Mouse (Mus musculus): ENCODE measurements around the gene Glra4. TPM values are rescaled to one million over a fixed set of nuclear protein-coding genes. Genes with fewer than 3 reads are reported as not detected.
"Not testable (repeated sequence)": the region's sequence is repeated elsewhere in the genome, so short reads cannot be mapped to it uniquely, and the experiment has no call there.

Gene Glra4
- polyA plus RNA-seq, 1 experiment from 2014 or later: not detected

GRCm38 (mm10) chrX:136742241-136742640 is 37.7 kb downstream of the Glra4 start:
- peak overlapping the region; percentile 80 for H3K27ac ChIP-seq (ENCODE audit: low read depth, low read length)
- peak overlapping the region; percentile 59 for H3K9ac ChIP-seq (ENCODE audit: low read length)
- no peaks in the 10 kb centered on the region for H3K36me3 ChIP-seq (ENCODE audit: control insufficient read depth, insufficient read depth, low read length)
- no peaks in the 10 kb centered on the region for H3K27me3 ChIP-seq (ENCODE audit: control insufficient read depth, insufficient read depth, low read length)
- H3K4me1 ChIP-seq (replicated peaks; ENCODE audit: control insufficient read depth, insufficient read depth, low read length): no peaks in the 10 kb centered on the region
- WGBS: 29% methylated on average over 10 of the region's 10 CpGs
- peak overlapping the region; percentile 43 for H3K4me2 ChIP-seq (ENCODE audit: low read depth, low read length, severe bottlenecking)
- H3K4me3 ChIP-seq (ENCODE audit: low read depth, low read length): peak overlapping the region; percentile 47
- ATAC-seq (replicated peaks; ENCODE audit: low FRiP score) (no peak), DNase-seq (ENCODE audit: low spot score) (no peak)
- H3K9me3 ChIP-seq (ENCODE audit: control insufficient read depth, low read length): no peaks in the 10 kb centered on the region

- WGBS: 29% methylated on average over 44 of the region's 46 CpGs
- peak; percentile 91 for DNase-seq (ENCODE audit: low spot score)
- Histone ChIP-seq H3K36me3 (ENCODE audit: control insufficient read depth, insufficient read depth, low read length) (no peaks in the 10 kb centered on the region), H3K9ac (ENCODE audit: low read length) (peak overlapping the region; percentile 59), H3K9me3 (ENCODE audit: control insufficient read depth, low read length) (no peaks in the 10 kb centered on the region), H3K27ac (ENCODE audit: low read depth, low read length) (peak overlapping the region; percentile 80), H3K4me1 (replicated peaks; ENCODE audit: control insufficient read depth, insufficient read depth, low read length) (no peaks in the 10 kb centered on the region), H3K4me2 (ENCODE audit: low read depth, low read length, severe bottlenecking) (peak overlapping the region; percentile 43), H3K4me3 (ENCODE audit: low read depth, low read length) (peak overlapping the region; percentile 47), H3K27me3 (ENCODE audit: control insufficient read depth, insufficient read depth, low read length) (no peaks in the 10 kb centered on the region)
- ATAC-seq (replicated peaks; ENCODE audit: low FRiP score): peak; percentile 53
Observed at GRCm38 (mm10) chrX:136741651-136742201, 38.2 kb downstream of the Glra4 start.

- H3K36me3 ChIP-seq (ENCODE audit: control insufficient read depth, insufficient read depth, low read length): no peaks in the 10 kb centered on the region
- peak overlapping the region; percentile 21; the same call in 1 of the 2 replicates for H3K4me2 ChIP-seq (ENCODE audit: low read depth, low read length, severe bottlenecking)
- WGBS: 23% methylated on average over 39 of the region's 39 CpGs
- no peaks in the 10 kb centered on the region for H3K27me3 ChIP-seq (ENCODE audit: control insufficient read depth, insufficient read depth, low read length)
- no peaks in the 10 kb centered on the region for H3K4me1 ChIP-seq (replicated peaks; ENCODE audit: control insufficient read depth, insufficient read depth, low read length)
- peak; percentile 93 for DNase-seq (ENCODE audit: low spot score)
- H3K27ac ChIP-seq (ENCODE audit: low read depth, low read length): peak overlapping the region; percentile 80
- H3K4me3 ChIP-seq (ENCODE audit: low read depth, low read length): peak overlapping the region; percentile 47
- no peaks in the 10 kb centered on the region for H3K9me3 ChIP-seq (ENCODE audit: control insufficient read depth, low read length)
- peak overlapping the region; percentile 71 for H3K9ac ChIP-seq (ENCODE audit: low read length)
- peak; percentile 98 for ATAC-seq (replicated peaks; ENCODE audit: low FRiP score)
Observed at GRCm38 (mm10) chrX:136740791-136741650, 38.9 kb downstream of the Glra4 start.

- H3K9ac ChIP-seq (ENCODE audit: low read length): peak overlapping the region; percentile 71
- no peak for ATAC-seq (replicated peaks; ENCODE audit: low FRiP score)
- H3K27ac ChIP-seq (ENCODE audit: low read depth, low read length): peak overlapping the region; percentile 66; the same call in 1 of the 2 replicates
- no peaks in the 10 kb centered on the region for H3K36me3 ChIP-seq (ENCODE audit: control insufficient read depth, insufficient read depth, low read length)
- 18% methylated on average over 15 of the region's 15 CpGs for WGBS
- no peaks in the 10 kb centered on the region for H3K4me1 ChIP-seq (replicated peaks; ENCODE audit: control insufficient read depth, insufficient read depth, low read length)
- H3K4me3 ChIP-seq (ENCODE audit: low read depth, low read length): peak overlapping the region; percentile 47
- H3K27me3 ChIP-seq (ENCODE audit: control insufficient read depth, insufficient read depth, low read length): no peaks in the 10 kb centered on the region
- peak; percentile 49 for DNase-seq (ENCODE audit: low spot score)
- H3K4me2 ChIP-seq (ENCODE audit: low read depth, low read length, severe bottlenecking): peak overlapping the region; percentile 37; the same call in 1 of the 2 replicates
- H3K9me3 ChIP-seq (ENCODE audit: control insufficient read depth, low read length): no peaks in the 10 kb centered on the region
Observed at GRCm38 (mm10) chrX:136740087-136740790, 39.7 kb downstream of the Glra4 start.

GRCm38 (mm10) chrX:136732016-136732415 is 47.9 kb downstream of the Glra4 start:
- 91% methylated on average over 4 of the region's 4 CpGs for WGBS
- Histone ChIP-seq H3K9ac (ENCODE audit: low read length) (no peak overlapping the region), H3K36me3 (ENCODE audit: control insufficient read depth, insufficient read depth, low read length) (no peaks in the 10 kb centered on the region), H3K27me3 (ENCODE audit: control insufficient read depth, insufficient read depth, low read length) (no peaks in the 10 kb centered on the region), H3K9me3 (ENCODE audit: control insufficient read depth, low read length) (no peaks in the 10 kb centered on the region), H3K27ac (ENCODE audit: low read depth, low read length) (no peak overlapping the region), H3K4me3 (ENCODE audit: low read depth, low read length) (no peak overlapping the region), H3K4me1 (replicated peaks; ENCODE audit: control insufficient read depth, insufficient read depth, low read length) (no peaks in the 10 kb centered on the region), H3K4me2 (ENCODE audit: low read depth, low read length, severe bottlenecking) (no peak overlapping the region)
- no peak for ATAC-seq (replicated peaks; ENCODE audit: low FRiP score)
- DNase-seq (ENCODE audit: low spot score): no peak

GRCm38 (mm10) chrX:136714742-136715474 is 65.0 kb downstream of the Glra4 start:
- not testable (repeated sequence) for H3K27me3 ChIP-seq (ENCODE audit: control insufficient read depth, insufficient read depth, low read length); H3K4me3 ChIP-seq (ENCODE audit: low read depth, low read length); H3K9me3 ChIP-seq (ENCODE audit: control insufficient read depth, low read length); H3K4me1 ChIP-seq (replicated peaks; ENCODE audit: control insufficient read depth, insufficient read depth, low read length); H3K9ac ChIP-seq (ENCODE audit: low read length); DNase-seq (ENCODE audit: low spot score); H3K4me2 ChIP-seq (ENCODE audit: low read depth, low read length, severe bottlenecking); H3K36me3 ChIP-seq (ENCODE audit: control insufficient read depth, insufficient read depth, low read length)
- peak; percentile 92 for ATAC-seq (replicated peaks; ENCODE audit: low FRiP score)
- peak overlapping the region; percentile 37; the same call in 1 of the 2 replicates for H3K27ac ChIP-seq (ENCODE audit: low read depth, low read length)
- WGBS: 43% methylated on average over 3 of the region's 3 CpGs

GRCm38 (mm10) chrX:136708782-136709181 is 71.2 kb downstream of the Glra4 start:
- Histone ChIP-seq H3K9me3 (ENCODE audit: control insufficient read depth, low read length) (no peaks in the 10 kb centered on the region), H3K4me3 (ENCODE audit: low read depth, low read length) (peak overlapping the region; percentile 43), H3K36me3 (ENCODE audit: control insufficient read depth, insufficient read depth, low read length) (no peaks in the 10 kb centered on the region), H3K27ac (ENCODE audit: low read depth, low read length) (peak overlapping the region; percentile 37; the same call in 1 of the 2 replicates), H3K27me3 (ENCODE audit: control insufficient read depth, insufficient read depth, low read length) (peaks cover 2% of the 10 kb centered on the region; the same call in 1 of the 2 replicates), H3K4me1 (replicated peaks; ENCODE audit: control insufficient read depth, insufficient read depth, low read length) (peaks cover 3% of the 10 kb centered on the region; the same call in 1 of the 2 replicates), H3K4me2 (ENCODE audit: low read depth, low read length, severe bottlenecking) (peak overlapping the region; percentile 51), H3K9ac (ENCODE audit: low read length) (peak overlapping the region; percentile 65)
- peak; percentile 48 for DNase-seq (ENCODE audit: low spot score)
- WGBS: 23% methylated on average over 14 of the region's 14 CpGs
- peak; percentile 12; the same call in 1 of the 2 replicates for ATAC-seq (replicated peaks; ENCODE audit: low FRiP score)
